Mouse (Mus musculus): ENCODE measurements at regions not wholly inside any gene's neighbourhood (a gene's known extent, or its start where the extent isn't known, plus 50 kb on each side); places are given as distances from the start of the nearest gene placed in this dataset.

DNA sequence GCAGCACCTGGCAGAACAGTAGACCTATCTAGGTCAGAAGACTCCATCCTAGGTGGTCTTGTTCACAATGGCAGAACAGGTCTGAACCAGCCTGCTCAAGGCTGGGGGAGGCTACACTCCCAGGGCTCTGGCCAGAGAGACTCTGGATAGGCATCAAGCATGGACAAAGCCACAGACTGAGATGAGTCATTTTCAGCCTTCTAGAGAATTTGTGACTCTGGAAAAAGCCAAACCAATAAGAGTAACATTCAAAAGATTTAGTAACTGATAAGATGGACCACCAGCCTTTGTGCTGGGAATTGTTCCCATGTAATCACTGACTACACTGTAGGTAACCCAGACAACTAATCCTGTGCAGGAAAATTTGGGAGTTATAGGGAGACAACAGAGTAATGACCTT lies 320.3 kb upstream of the Gm9747 start:
- peak; percentile 57 for DNase-seq (ENCODE audit: extremely low read depth, insufficient read length, low spot score)

DNA sequence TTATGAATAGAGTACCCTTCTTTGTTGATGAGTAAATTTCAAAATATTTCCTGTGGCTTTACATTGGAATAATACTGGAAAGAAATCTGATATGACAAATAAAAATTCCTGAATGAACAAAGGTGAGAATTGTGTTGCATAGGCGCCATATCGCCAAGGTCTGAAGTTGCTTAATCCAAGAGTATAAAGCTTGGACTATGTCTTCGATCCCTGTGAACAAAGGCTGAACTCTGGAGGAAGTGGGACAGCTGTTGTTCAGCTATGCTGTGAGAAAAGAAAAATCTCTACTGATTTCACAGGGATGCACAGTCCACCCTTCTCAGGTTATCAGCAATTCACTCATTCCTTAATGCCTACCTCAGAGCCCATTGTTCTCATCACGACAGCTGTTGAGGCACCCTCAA lies 319.3 kb upstream of the Gm9747 start:
- DNase-seq (ENCODE audit: extremely low read depth, insufficient read length, low spot score): peak; percentile 50

DNA sequence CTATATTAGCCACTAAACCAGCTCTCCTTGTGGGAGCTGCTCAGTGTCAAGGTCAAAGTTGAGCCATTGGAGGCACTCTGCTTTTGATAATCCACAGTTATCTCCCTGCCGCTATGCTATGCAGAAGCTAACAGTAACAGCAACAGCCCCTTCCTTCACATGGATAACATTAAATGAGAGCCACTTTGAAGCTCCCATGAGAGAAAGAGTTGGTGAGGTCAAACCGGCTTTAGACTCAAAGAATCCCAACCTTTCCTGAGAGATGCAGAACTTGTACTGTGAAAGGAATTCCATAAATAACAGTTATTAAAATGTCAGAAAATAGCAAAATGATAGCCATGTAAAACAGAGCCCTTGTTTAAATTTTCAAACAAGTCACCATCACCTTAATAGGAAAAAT lies 316.1 kb upstream of the Gm9747 start:
- no peak for DNase-seq (ENCODE audit: extremely low read depth, insufficient read length, low spot score)

DNA sequence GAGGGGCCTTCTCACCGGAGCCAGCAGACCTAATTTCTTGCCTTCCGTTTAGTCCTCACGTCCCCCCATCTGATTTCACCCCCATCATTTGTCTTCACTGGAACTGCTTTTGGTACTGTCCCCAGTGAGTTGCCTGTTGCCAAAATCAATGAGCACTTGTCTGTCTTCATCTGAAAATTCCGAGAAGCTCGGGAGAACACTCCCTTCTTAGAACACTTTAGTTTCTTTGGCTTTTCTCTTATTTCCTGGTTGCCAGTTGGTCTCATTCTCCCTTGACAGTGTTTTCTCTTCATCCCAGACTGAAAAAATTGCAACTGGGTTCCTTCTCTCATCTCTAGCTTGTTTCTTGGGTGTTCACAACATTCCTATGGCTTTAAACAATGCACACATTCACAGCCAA lies 305.2 kb upstream of the Gm9747 start:
- no peak for DNase-seq (ENCODE audit: extremely low read depth, insufficient read length, low spot score)

DNA sequence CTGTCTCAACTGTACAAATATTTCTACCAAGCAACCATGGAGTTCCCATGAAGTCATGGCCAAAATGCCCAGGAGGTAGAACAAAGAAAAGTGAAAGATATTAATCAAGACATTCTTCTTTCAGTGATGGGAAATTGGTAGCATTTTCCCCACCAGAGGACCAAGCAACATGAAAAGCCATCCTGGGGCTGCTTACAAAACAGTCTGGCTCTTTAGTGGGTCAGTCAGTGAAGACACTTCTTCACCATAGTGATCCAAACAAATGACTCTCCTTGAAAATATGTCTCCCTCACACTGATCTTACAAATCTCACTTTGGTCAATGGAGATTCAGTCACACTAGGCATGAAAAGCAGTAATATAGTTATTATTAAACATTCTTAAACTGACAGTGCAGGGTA lies 299.8 kb upstream of the Gm9747 start:
- DNase-seq (ENCODE audit: extremely low read depth, insufficient read length, low spot score): no peak

DNA sequence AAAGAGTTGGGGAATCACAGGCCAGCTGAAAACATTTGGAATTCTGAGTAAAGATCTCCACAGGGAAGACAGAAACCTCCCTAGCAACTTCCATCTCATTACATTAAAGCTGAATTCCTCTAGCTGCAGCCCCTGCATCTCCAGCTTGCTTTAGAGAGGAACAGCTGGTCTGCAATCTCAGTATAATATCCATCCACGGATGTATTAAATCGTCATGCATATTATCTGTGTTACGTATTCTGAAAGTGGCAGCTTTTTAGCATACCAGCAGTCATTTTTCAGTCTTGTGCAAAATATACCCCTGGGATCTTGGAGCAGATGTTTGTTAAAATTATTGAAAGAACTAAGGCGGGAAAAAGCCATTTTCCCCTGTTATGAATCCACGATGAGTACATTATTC lies 287.7 kb upstream of the Gm9747 start:
- no peak for DNase-seq (ENCODE audit: extremely low read depth, insufficient read length, low spot score)

DNA sequence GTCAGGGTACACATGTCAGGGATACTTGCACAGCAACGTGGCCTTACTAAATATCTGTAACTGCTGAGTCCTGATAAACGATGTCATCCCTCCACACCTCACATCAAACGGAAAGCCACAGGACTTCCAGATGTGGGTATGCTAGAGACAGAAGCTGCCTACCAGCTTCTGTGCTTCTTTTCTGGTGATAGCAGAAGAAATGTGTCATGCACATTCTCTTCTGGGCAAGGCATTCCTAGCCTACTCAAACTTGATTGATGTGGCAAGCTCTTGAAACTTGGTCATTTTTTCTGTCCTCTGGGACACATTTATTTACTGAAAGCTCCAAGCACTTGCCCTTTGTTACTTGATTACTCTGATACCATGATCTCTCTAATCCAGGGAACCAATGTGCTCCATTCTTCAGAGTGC lies 282.8 kb upstream of the Gm9747 start:
- DNase-seq (ENCODE audit: extremely low read depth, insufficient read length, low spot score): peak; percentile 14

DNA sequence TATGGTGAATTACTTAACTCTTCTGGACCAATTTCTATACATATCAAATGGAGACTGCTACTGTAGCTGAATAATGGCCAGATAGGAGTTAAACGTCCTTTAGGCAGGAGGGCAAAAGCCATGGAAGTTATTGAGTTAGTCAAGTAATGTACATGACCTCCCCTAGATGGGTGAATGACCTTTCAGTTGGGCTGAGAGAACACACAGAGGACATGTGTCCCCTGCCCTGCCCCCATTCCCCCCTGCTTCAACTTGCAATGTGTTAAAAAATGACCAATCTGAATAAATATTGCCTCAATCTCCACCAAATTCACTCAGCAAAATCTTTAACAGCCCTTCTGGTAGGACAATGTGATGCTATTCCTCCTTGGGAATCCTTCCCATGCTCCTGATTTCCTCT lies 282.1 kb upstream of the Gm9747 start:
- DNase-seq (ENCODE audit: extremely low read depth, insufficient read length, low spot score): no peak

DNA sequence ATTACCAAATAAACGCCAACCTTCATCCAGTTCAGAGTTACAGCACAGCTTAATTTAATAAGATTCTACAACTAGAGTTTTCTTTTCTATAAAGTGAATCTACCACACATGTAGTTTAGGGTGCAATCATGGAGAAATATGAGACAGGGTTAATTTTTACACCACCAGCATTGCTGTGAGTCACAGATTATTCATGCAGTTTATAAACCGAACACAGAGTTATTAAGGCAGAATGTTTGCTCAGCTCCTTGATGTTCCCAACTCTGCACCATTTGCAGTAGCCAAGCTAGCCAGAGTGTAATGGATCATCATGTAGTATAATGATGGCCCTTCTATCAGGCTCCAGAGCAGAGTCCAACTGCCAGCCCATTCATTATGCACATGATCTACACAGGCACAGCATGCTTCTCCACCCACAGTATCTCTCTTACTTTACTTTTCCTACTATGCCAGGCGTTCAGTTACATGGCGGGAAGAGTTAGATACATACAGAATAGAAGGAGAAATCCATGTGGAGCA lies 281.4 kb upstream of the Gm9747 start:
- peak; percentile 16 for DNase-seq (ENCODE audit: extremely low read depth, insufficient read length, low spot score)

DNA sequence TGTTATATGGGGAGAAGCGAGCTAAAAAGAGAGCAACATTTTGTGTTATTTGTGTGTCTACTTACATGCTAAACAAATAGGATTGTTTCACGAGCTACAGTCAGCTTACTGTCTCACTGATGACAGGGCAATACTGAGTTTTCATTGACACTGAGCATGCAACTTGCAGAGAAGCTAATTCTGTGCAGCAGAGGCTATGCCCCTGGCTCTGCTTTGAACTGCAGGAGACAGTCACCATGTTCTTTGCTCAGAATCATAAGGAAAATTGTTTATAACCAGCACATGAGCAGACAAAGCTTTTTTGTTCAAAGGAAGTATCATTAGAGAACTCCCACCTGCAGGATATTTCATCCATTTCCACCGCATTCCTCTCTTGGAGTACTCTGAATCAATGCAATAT lies 280.8 kb upstream of the Gm9747 start:
- no peak for DNase-seq (ENCODE audit: extremely low read depth, insufficient read length, low spot score)

DNA sequence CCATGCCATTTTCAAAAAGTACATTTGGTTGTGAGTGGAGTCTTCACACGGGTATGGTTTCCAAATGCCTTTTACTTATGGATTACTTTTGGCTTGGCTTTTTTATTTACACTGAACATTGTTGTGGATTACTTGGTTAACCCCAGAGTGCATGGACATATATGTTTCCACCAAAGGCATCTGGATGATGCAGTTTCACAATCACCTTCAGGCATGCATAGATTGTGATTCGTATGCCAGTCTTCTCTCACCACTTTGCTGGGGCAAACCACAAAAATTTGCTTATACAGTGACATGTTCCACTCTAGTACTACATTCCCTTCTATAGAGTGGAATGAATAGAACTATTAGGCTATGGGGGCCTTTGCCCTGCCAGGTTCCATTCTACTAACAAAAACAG lies 278.4 kb upstream of the Gm9747 start:
- peak; percentile 16 for DNase-seq (ENCODE audit: extremely low read depth, insufficient read length, low spot score)

DNA sequence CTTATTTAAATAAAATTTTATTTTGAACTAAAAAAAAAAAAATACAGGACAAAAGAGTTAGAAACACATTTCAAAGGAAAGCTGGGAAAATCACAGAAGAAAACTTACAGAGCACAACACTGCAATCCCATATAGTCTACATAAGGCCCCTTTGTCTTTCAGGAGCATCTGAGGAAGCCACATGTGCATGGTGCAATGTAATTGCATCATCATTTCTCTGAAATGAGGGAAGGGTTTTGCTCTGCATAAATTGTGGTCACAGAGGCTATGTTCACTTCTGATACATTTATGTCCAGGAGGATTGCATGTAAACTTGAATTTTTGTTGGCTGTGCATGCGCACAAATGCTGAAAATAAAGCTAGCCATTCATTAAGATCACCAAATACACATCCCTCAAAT lies 265.9 kb upstream of the Gm9747 start:
- no peak for DNase-seq (ENCODE audit: extremely low read depth, insufficient read length, low spot score)

DNA sequence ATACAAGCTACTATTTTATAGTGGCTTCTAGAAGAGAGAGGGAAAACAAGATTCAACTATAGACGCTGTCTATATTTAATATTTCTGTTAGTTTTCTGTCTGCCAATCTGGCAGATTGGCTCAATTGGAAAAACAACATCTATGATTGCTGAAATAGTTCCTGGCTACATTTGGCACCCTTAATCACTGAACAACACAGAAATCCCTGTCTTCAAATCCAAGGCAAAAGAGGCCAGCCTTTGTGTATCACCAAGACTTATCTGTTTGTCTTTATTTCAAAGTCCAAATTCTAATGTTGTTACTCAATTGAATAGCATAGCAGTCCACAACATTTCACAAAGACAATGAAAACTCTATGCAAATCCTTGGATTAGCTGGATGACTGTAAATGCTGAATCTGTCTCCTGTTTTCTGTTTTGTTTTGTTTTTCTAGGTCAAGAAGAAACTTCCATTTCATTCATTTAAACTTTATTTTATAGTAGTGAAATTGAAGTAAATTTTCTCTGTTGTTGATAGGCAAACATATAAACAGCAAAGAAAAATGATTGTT lies 265.1 kb upstream of the Gm9747 start:
- no peak for DNase-seq (ENCODE audit: extremely low read depth, insufficient read length, low spot score)

DNA sequence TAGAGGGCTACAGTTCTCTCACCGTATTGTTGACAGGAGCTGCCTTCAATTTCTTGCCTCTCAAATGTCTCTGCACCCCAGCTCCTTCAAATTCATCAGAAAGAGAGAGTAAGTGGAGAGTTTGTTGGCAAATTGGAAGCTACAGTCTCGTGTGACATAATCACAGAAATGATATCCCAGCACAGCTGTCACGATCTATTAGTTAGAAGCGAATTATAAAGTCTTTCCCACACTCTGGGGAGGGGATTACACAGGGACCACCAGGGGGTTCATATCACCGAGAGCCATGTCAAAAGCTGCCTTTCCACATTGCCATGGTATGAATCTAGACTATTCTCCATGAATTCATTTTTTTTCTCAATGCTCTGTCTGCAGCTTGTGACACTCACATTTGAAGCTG lies 260.3 kb upstream of the Gm9747 start:
- no peak for DNase-seq (ENCODE audit: extremely low read depth, insufficient read length, low spot score)

DNA sequence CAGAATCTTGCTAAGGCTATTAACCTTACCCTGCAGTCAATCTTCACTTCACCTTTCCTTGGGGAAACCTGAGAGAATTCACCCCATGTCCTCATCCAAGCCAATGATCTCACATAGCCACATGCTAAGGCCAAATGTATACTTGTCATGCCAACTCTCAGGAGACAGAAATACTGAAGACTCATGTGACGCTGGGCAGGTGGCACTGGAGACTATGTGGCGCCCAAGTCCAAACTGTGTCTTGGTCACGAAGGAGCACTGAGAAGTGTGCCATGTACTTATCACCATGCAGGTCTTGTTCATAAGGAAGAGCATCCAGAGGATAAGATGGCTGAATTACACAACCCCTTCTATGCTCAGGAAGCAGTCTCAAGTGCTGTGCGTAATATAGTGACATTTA lies 259.4 kb upstream of the Gm9747 start:
- no peak for DNase-seq (ENCODE audit: extremely low read depth, insufficient read length, low spot score)

DNA sequence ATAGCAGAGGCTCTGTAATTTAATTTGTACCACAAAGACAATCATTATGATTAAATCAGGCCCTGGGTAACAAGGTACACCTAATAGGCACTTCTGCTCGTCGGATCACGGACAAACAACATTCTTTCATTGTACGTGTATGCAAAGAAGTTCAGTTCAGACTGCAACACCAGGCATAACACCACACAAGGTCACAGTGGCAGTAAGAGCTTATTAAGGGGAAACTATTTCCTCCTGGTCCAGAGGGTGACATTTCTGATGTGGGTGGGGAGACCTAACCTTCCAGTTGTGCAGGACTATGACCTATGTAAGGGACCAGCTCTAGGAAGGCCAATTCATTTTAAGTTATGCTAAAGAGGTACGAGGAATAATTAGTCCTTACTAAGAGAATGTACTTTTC lies 225.0 kb upstream of the Gm9747 start:
- DNase-seq (ENCODE audit: extremely low read depth, insufficient read length, low spot score): no peak

DNA sequence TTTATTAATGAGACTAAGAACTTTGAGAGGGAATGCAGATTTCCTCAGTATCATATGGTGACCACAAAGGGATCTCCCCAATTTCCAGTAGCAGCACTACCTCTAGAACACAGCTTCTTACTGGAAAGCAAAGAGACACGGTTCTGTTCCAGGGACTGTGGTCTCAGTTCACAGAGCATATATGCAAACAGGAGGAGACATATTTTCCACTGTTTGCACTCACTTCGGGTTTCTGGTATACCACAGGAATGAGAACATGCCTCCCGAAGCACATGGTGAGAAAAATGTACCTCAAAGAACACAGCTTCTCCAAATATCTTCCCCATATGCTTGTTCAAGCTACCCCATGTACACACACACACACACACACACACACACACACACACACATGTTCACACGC lies 224.1 kb upstream of the Gm9747 start:
- DNase-seq (ENCODE audit: extremely low read depth, insufficient read length, low spot score): peak; percentile 39

DNA sequence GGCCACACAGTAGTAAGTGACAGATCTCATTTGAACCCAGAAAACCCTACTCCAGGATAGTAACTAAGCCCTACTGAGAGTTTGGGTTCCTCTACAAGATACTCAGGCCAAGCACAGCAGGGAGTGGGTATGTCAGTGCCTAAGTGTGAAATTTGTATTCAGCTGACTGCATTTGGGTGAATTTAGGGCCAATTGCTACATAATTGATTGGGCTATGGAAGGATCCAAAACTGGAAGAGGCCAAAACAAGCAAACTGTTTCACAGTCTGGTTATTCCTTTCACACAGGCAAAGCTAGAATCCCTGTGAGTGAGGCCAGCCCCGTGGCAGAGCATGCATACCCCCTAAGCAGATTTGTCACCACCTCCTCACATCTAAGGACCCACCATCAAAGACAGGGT lies 221.9 kb upstream of the Gm9747 start:
- DNase-seq (ENCODE audit: extremely low read depth, insufficient read length, low spot score): no peak

DNA sequence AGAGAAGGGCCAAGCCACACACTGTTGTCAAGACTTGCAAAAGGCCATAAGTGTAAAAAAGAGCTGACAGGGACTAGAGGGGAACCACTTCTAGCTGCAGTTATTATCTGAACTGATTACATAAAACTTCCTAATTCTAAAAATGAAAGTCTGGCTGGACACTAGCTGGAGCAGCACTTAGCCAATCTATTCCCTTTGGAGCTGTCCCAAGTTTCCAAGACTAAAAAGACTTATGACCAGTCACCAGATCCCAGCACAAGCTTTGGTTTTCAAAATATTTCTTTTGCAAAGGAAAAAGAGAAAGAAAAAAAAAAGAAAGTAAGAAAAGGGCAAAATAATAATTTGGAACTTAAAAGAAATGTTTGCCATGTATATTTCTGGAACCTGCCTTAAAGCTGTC lies 217.6 kb upstream of the Gm9747 start:
- DNase-seq (ENCODE audit: extremely low read depth, insufficient read length, low spot score): no peak

DNA sequence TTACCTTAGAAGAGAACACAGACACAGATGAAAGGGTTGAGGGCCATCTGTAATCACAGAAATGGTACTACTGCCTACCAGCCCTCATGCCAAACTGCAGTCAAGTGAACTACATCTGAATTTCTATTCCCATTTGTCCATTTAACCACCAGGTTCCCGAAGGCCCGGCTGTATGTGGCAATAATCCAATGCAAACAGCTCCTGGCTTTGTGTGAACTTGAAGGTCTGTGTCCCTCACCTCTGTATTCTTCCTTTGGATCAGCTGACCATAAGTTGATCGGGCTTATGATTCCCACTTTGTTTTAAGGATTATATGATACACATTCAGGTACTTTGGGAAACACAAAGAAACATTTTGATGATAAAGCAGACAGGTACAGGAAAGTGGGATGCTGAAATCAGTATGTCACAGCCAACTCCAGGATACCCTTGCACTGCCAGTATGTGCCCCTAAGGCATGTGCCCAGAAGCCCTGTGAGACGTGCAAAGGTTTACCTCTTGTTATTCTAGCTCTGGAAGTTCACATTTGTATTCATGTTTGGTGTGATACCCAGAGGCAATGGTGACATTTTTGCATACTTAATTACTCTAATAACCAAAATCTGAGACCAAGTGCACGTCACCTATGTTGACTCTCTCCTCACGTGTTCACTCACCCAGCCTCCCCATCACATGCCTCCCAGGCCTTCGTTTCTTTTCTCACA lies 214.1 kb upstream of the Gm9747 start:
- no peak for DNase-seq (ENCODE audit: extremely low read depth, insufficient read length, low spot score)

DNA sequence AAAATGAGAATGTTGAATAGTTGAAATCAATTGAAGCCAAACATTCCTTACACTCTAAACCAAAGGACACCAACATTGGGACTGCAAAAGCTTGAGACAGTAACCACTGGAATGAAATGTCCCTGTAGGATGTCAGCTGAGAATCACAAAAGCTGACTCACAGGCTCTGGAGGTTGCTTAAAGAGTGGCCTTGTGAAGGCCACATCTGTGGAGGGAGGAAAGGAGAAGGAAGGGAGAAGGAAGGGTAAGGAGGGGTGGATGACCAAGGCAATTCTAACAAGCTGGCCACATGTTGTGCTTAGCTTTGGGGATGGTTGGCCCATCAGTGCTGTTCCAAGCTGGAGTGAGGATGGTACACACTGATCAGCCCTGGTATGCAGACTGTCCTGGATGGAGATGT lies 205.2 kb upstream of the Gm9747 start:
- DNase-seq (ENCODE audit: extremely low read depth, insufficient read length, low spot score): peak; percentile 35

DNA sequence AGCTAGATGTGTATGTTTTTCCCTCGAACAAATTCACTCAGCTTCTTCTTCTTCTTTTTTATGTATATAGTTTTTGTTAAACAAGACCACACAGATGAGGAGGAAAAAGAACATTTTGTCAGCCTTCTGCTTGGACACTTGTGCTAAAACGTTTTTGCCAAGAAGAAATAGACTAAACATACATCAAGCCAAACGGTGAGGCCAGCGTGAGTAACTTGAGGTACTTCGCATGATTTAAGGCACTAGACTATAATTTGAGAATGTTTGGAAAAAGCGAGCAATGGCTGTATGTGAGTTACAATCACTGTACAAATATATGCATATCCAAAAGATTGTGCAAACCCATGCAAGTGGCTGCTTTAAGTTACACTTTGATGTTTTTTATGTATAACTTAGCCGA lies 201.8 kb upstream of the Gm9747 start:
- no peak for DNase-seq (ENCODE audit: extremely low read depth, insufficient read length, low spot score)

DNA sequence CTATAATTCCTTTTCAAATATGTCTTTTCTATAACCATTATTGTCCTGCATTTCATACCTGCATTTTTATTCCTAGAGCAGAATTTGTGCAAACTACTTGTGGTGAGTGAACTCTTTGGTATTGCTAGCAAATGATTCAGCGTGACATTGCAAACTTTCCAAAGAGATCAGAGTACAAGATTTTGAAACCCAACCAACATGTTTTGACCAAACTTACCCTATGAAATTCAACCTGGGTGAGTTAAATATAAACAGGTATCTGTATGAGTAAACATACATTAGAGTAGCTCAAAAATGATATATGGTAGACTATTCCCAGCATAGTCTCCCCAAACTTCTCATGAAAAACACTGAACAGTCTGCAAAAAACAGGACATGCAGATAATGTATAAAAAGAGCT lies 200.5 kb upstream of the Gm9747 start:
- DNase-seq (ENCODE audit: extremely low read depth, insufficient read length, low spot score): no peak
